Mouse (Mus musculus) intestine, embryonic 15.5 days (tissue): ENCODE results near the gene Hspb1. TPM values are rescaled to one million over a fixed set of nuclear protein-coding genes. Genes with fewer than 3 reads are reported as not detected.

ENCODE experiments used
- ATAC-seq: fragments of 200-750 bp; cut with Nextera tagmentation; 2 replicates; pipeline ENCODE4 v1.8.0; 2017; ENCODE audit warnings: moderate TSS enrichment, moderate library complexity
- H3K27ac ChIP-seq: fragments of 300-500 bp; sonication (generic); 2 replicates; pipeline ENCODE4 v1.5.1; 2015; ENCODE audit warnings: mild to moderate bottlenecking, inconsistent platforms
- H3K27me3 ChIP-seq: fragments of 300-500 bp; sonication (generic); replicated peaks from 2 replicates; pipeline ENCODE4 v1.6.1; 2015; ENCODE audit warnings: inconsistent platforms
- H3K36me3 ChIP-seq: fragments of 300-500 bp; sonication (generic); 2 replicates; pipeline ENCODE4 v1.6.1; 2015; ENCODE audit warnings: inconsistent platforms
- H3K4me1 ChIP-seq: fragments of 300-500 bp; sonication (generic); replicated peaks from 2 replicates; pipeline ENCODE4 v1.6.1; 2015; ENCODE audit warnings: inconsistent platforms
- H3K4me2 ChIP-seq: fragments of 300-500 bp; sonication (generic); replicated peaks from 2 replicates; pipeline ENCODE4 v1.6.1; 2015; ENCODE audit warnings: mild to moderate bottlenecking, inconsistent platforms
- H3K4me3 ChIP-seq: fragments of 300-500 bp; sonication (generic); replicated peaks from 2 replicates; pipeline ENCODE4 v1.5.1; 2015; ENCODE audit warnings: inconsistent platforms
- H3K9ac ChIP-seq: fragments of 300-500 bp; sonication (generic); 2 replicates; pipeline ENCODE4 v1.6.1; 2015; ENCODE audit warnings: inconsistent platforms
- H3K9me3 ChIP-seq: fragments of 300-500 bp; sonication (generic); 2 replicates; pipeline ENCODE4 v1.6.1; 2016; ENCODE audit warnings: inconsistent platforms
- WGBS: fragments of 180-500 bp; shearing (Covaris S2); methylation state at CpG from one replicate; pipeline ENCODE4 v1.1.7; 2015; 5-methylcytosine and 5-hydroxymethylcytosine counted together
- polyA plus RNA-seq: library from polyadenylated mRNA; unstranded; fragments of >200 nt; fragmentation: Nextera tagmentation; extraction: Ambion mirVana; gene quantifications from 2 replicates; pipeline ENCODE4 v1.2.1, GENCODE M21; 2015

Hspb1 gene
- polyA plus RNA-seq, 1 experiment from 2014 or later: 116 TPM

DNA sequence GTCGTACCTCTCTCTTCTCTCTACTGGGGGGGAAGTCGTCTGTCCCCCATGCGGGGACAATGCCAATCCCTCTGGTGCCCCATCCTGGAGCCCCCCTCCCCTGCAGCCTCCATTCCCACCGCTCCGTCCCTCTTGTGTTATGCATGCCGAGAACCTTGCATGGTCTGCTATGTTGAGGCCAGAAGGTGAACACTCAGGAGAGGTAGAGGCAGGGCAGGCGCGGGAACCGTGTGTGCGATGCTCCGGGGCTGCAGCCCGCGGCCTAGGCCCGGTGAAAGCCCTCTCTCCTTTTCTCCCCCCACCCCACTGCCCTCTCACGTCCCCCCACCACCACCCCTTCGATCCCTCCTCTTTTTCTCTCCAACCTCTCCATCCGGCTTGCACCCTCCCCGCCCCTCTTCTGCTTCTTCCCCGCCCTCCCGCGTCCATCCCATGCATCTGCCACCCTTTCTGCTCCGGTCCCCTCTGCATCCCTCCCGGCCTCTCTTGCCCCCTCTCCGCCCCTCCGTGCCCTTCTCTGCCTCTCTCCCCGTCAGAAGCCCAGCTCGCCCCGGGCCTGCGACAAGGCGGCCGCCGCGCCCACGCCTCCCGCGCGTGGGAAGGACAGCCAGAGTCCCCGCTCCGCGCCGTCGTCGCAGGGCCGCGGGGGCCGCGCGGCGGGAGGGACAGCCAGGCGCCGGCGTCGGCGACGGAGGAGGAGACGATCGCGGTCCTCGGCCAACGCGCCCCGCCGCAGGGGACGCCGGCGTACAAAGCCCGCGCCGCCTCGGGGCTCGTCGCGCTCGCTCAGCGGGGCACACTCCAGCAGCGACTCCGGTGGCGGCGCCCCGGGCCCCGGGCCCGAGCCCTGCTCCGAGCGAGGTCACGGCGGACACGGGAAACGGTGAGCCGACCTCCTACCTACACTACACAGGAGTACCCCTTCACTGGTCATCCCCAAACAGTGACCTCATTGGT lies 19.8 kb upstream of the Hspb1 start:
- ATAC-seq: peak; percentile 61; the same call in 1 of the 2 replicates
- peaks cover 59% of the 10 kb centered on the region for H3K27me3 ChIP-seq
- peak overlapping the region; percentile 47 for H3K9ac ChIP-seq

DNA sequence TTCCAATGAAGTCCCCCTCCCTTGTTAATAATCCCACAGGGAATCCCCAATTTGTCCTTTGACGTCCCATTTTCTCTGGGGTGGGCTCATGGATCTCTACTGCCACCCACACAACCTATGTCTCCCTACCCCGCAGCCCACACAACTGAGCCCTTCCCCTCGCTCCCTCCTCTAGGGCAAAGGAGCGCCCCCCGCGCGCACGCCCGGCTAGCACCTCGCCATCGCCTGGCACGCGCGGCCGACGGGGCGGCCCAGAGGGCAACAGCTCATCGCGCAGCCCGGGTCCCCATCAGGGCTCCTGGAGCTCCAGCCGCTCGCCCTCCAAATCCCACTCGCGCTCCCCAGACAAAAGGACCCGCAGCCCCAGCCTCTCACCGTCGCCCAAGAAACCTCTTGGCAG lies 19.1 kb upstream of the Hspb1 start:
- H3K9ac ChIP-seq: no peak overlapping the region
- no peak overlapping the region for H3K27ac ChIP-seq
- no peaks in the 10 kb centered on the region for H3K36me3 ChIP-seq
- no peak for ATAC-seq
- H3K27me3 ChIP-seq: peaks cover 64% of the 10 kb centered on the region
- H3K4me2 ChIP-seq: peak overlapping the region; percentile 92
- H3K9me3 ChIP-seq: no peaks in the 10 kb centered on the region
- peak overlapping the region; percentile 46 for H3K4me3 ChIP-seq
- 2% methylated on average over 26 of the region's 27 CpGs for WGBS
- H3K4me1 ChIP-seq: peaks cover 21% of the 10 kb centered on the region

More for the DNA sequence above, 19.8 kb upstream of the Hspb1 start:
- H3K9me3 ChIP-seq: no peaks in the 10 kb centered on the region
- no peak overlapping the region for H3K27ac ChIP-seq
- peak overlapping the region; percentile 92 for H3K4me2 ChIP-seq
- H3K36me3 ChIP-seq: no peaks in the 10 kb centered on the region
- under 1% methylated on average over 82 of the region's 89 CpGs for WGBS
- H3K4me1 ChIP-seq: peaks cover 16% of the 10 kb centered on the region
- H3K4me3 ChIP-seq: peak overlapping the region; percentile 46

DNA sequence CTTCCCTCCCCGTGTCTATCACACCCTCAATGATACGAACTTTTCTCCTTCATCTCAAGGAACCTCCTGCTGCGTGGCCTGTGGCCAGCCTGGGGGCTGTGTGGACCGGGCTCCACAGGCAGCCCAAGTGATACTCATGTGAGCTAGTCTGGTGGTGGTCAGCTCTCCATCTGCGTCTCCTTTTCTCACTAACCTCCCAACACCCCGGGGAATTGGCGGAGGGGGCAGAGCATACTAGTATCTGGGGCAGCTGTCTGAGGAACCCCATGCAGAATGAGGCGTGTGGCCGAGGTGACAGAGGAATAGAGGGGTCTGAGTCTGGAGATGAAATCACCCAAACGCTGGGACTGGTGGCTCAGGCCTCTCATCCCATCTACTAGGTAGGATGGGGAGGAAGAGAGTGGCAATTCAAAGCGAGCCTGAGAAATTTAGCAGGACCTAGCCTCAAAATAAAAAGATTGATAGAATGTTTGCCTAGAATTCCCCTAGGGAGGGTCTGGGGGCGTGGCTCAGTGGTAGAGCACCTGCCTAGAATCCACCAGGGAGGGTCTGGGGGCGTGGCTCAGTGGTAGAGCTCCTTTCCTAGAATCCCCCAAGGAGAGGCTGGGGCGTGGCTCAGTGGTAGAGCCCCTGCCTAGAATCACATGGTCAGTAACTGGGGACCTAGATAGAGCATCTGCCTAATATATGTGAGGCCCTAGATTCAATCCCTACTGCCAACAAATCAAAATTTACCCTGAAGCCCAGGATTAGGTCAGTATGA lies 17.9 kb upstream of the Hspb1 start:
- Histone ChIP-seq H3K4me2 (no peak overlapping the region), H3K4me3 (no peak overlapping the region), H3K36me3 (no peaks in the 10 kb centered on the region), H3K27ac (no peak overlapping the region), H3K9me3 (no peaks in the 10 kb centered on the region), H3K9ac (no peak overlapping the region), H3K4me1 (peaks cover 21% of the 10 kb centered on the region), H3K27me3 (peaks cover 60% of the 10 kb centered on the region)
- 62% methylated on average over 14 of the region's 14 CpGs for WGBS
- ATAC-seq: no peak

DNA sequence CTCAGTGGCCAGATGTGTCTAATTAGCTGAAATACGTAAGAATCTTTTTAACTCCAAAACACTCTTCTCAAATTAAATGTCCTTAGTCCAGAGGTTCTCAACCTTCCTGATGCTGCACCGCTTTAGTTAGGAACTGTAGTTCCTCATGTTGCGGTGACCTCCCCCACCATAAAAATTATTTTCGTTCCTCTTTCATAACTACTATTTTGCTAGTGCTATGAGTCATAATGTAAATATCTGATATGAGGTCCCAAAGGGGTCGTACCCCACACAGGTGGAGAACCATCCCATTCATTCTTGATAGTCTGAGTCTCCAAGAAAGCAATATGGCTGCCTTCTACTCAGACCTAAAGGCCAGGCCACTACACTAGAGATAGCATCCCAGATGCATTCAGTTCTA lies 17.2 kb upstream of the Hspb1 start:
- WGBS: 78% methylated on average over 5 of the region's 5 CpGs
- Histone ChIP-seq H3K4me2 (no peak overlapping the region), H3K4me1 (peaks cover 21% of the 10 kb centered on the region), H3K9ac (no peak overlapping the region), H3K27ac (no peak overlapping the region), H3K27me3 (peaks cover 53% of the 10 kb centered on the region), H3K9me3 (no peaks in the 10 kb centered on the region), H3K4me3 (no peak overlapping the region), H3K36me3 (no peaks in the 10 kb centered on the region)
- ATAC-seq: no peak

DNA sequence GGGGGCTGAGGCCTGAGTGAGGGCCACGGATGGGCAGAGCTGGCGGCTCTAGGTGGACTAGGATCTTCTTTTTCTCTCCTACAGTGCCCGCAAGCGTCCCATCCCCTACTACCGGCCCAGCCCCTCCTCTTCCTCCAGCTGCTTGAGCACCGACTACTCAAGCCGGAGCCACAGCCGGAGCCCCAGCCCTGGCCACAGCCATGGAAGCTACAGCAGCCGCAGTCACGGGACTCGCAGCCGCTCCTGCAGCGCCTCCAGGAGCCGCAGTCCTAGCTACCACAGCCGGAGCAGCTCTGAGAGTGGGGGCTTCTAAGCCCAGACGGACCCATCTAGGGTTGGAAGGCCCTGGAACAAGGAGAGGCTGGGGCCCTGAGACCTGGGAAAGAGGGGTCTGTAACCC lies 14.7 kb upstream of the Hspb1 start:
- 19% methylated on average over 14 of the region's 16 CpGs for WGBS
- H3K4me1 ChIP-seq: peaks cover 23% of the 10 kb centered on the region
- no peak overlapping the region for H3K27ac ChIP-seq
- H3K36me3 ChIP-seq: no peaks in the 10 kb centered on the region
- peaks cover 39% of the 10 kb centered on the region for H3K27me3 ChIP-seq
- no peak overlapping the region for H3K4me3 ChIP-seq
- no peaks in the 10 kb centered on the region for H3K9me3 ChIP-seq
- 0 out of 2 replicates have a peak overlapping the region, but pooled peaks have one; percentile 2 for H3K9ac ChIP-seq
- ATAC-seq: 0 out of 2 replicates have a peak, but pooled peaks have one; percentile 24
- H3K4me2 ChIP-seq: peak overlapping the region; percentile 39

DNA sequence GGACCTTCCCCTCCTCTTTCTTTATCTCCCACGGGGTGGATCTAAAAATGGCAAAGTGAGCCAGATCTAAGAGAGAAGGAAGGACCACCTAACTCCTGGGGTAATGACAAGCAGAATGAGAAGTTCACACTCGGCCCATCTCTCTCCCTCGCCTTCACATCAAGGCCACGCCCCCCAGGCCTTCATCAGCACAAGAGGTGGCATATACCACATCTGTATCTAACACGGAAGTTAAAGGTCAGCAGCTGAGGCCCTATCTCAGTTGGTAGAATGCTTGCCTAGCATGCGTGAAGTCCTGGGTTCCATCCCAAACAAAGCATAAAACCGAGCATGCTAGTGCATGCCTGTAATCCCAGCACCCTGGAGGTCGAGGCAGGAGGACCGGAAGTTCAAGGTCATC lies 14.0 kb upstream of the Hspb1 start:
- 53% methylated on average over 9 of the region's 9 CpGs for WGBS
- no peak overlapping the region for H3K4me2 ChIP-seq
- no peaks in the 10 kb centered on the region for H3K9me3 ChIP-seq
- no peak for ATAC-seq
- H3K36me3 ChIP-seq: no peaks in the 10 kb centered on the region
- H3K4me3 ChIP-seq: no peak overlapping the region
- peaks cover 16% of the 10 kb centered on the region for H3K4me1 ChIP-seq
- peaks cover 31% of the 10 kb centered on the region for H3K27me3 ChIP-seq
- no peak overlapping the region for H3K9ac ChIP-seq
- no peak overlapping the region for H3K27ac ChIP-seq

DNA sequence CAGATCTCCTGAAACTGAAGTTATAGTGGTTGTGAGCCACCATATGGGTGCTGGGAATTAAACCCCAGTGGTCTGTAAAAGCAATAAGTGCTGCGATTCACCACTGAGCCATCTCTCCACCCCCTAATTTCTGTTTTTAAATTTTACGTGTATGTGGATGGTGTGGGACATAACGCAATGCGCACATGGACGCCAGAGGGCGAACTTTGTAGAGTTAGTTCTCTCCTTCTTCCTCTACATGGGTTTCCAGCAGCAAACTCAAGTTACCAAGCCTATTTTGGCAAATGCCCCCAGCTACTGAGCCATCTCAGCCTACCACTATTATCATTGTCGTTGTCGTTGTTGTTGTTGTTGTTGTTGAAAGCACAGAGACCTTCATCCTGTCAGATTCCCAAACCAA lies 10.5 kb upstream of the Hspb1 start:
- peak overlapping the region; percentile 63 for H3K4me2 ChIP-seq
- no peaks in the 10 kb centered on the region for H3K36me3 ChIP-seq
- no peak overlapping the region for H3K9ac ChIP-seq
- H3K27me3 ChIP-seq: peaks cover 6% of the 10 kb centered on the region; the same call in 1 of the 2 replicates
- H3K4me1 ChIP-seq: peaks cover 23% of the 10 kb centered on the region
- no peaks in the 10 kb centered on the region for H3K9me3 ChIP-seq
- ATAC-seq: no peak
- H3K27ac ChIP-seq: no peak overlapping the region
- WGBS: 12% methylated on average over 8 of the region's 8 CpGs
- no peak overlapping the region for H3K4me3 ChIP-seq

DNA sequence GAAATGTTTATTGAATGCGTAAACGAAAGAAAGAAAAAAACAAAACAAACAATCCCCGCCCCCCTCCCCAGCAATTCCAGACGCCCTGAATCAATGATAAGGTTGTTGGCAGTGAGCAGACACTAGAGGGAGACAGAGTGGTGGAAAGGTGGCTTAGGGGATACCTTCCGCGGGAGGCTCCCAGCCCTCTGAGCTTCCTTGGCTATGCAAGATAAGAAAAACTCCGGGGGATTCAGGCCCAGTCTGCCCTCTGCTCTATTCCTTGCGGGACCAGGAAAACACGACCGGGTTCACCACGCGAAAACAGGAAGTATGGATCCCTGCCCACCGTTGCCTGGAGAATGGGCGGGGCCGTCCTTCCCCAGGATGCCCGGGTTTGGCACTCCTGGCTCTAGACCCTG lies 9.9 kb upstream of the Hspb1 start:
- peaks cover 5% of the 10 kb centered on the region; the same call in 1 of the 2 replicates for H3K27me3 ChIP-seq
- no peak overlapping the region for H3K27ac ChIP-seq
- H3K4me3 ChIP-seq: peak overlapping the region; percentile 37
- H3K4me2 ChIP-seq: peak overlapping the region; percentile 63
- WGBS: 2% methylated on average over 16 of the region's 16 CpGs
- ATAC-seq: peak; percentile 52; the same call in 1 of the 2 replicates
- peak overlapping the region; percentile 49 for H3K9ac ChIP-seq
- H3K4me1 ChIP-seq: peaks cover 22% of the 10 kb centered on the region
- H3K9me3 ChIP-seq: no peaks in the 10 kb centered on the region
- H3K36me3 ChIP-seq: no peaks in the 10 kb centered on the region

DNA sequence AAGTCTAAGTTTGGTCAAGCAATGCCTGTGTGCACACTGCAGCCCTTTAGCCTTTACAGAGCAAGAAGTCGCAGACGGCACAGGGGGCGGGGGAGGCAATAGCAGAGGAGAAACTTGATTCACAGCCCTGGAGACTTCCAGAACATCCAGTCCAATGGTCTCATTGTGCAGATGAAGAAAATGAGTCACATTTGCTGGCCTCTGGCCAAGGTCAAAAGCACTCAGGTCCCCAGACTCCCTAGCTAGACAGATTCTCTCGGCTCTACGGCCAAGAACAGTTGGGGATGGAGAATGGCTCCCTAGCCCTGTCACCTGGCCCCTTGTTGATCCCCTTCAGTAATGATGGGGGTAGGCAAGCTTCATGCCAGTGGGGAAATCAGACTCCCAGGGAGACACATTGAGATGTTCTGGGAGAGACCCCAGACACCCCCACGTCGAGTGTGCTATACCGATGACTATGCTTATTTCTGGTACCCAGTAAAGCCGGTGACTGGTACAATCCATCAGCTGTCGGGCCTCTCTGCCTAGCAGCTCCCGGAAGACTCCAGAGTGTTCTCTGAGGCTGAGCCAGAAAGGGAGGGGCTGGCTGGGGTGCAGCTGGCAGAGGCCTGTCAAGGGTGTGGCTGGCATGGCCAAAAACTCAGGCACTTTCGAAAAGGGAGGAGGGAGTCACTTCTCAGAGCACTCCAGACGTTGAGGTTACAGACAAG lies 8.1 kb upstream of the Hspb1 start:
- peaks cover 16% of the 10 kb centered on the region for H3K4me1 ChIP-seq
- no peak overlapping the region for H3K27ac ChIP-seq
- no peaks in the 10 kb centered on the region for H3K9me3 ChIP-seq
- no peak overlapping the region for H3K9ac ChIP-seq
- WGBS: 31% methylated on average over 13 of the region's 13 CpGs
- ATAC-seq: peak; percentile 33; the same call in 1 of the 2 replicates
- H3K4me2 ChIP-seq: no peak overlapping the region
- H3K4me3 ChIP-seq: no peak overlapping the region
- no peaks in the 10 kb centered on the region for H3K36me3 ChIP-seq
- H3K27me3 ChIP-seq: no peaks in the 10 kb centered on the region; the same call in 1 of the 2 replicates

DNA sequence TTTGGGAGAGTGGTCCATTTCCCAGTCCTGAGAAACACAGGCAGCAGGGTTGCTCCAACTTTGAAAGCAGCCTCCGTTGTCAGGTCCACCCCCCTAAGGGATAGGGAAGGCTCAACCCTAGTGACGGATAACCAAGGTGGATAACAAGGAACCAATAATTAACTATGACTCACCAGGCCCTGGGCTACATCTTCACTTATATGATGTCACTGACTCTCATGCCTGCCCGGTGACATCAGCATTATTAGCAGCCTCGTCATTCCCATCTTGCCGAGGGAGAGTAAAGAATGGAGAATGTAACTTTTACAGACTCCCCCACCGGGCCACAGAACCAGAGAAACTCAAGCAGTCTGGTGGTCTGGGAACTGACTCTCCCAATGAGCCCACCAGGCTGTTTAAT lies 3.1 kb upstream of the Hspb1 start:
- peaks cover 6% of the 10 kb centered on the region for H3K27me3 ChIP-seq
- no peaks in the 10 kb centered on the region for H3K9me3 ChIP-seq
- no peak overlapping the region for H3K4me3 ChIP-seq
- ATAC-seq: no peak
- H3K4me2 ChIP-seq: no peak overlapping the region
- H3K27ac ChIP-seq: no peak overlapping the region
- H3K9ac ChIP-seq: no peak overlapping the region
- H3K4me1 ChIP-seq: peaks cover 12% of the 10 kb centered on the region
- 68% methylated on average over 6 of the region's 6 CpGs for WGBS
- no peaks in the 10 kb centered on the region for H3K36me3 ChIP-seq

DNA sequence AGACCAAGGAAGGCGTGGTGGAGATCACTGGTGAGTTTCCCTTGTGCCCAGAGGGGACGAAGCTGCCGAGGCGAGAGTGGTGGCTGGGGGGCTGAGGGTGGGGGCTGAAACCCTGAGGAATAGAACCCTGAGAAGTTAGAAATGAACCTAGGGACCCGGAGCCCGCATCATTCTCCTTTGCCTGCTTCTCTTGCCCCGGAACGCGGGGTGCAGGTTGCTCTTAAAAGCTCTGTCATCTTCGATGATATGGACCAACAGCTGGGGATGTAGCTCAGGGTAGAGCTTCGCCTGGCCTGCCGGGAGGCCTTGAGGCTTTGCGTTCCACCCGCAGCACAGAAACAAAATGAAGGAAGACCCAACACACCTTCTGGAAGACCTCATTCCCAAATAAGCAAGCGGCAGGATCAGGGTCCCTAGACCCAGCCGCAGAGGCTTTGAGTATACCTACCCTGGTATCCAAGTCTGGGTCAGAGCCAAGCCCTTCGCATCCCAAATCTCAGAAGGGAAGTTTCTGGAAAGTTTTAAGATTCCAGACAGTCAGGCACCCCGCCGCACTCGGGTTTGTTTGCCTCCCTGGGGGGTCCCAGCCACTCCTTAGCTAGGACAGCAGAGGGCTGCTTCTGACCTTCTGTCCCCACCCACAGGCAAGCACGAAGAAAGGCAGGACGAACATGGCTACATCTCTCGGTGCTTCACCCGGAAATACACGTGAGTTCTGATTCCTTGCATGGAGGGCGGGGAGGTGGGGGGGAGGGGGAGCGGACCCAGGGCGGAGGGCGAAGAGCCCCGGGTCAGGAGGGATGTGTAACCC lies 891 bp downstream of the Hspb1 start:
- H3K9ac ChIP-seq: peak overlapping the region; percentile 37
- ATAC-seq: peak; percentile 26; the same call in 1 of the 2 replicates
- peak overlapping the region; percentile 56 for H3K4me2 ChIP-seq
- H3K27me3 ChIP-seq: peaks cover 6% of the 10 kb centered on the region
- no peaks in the 10 kb centered on the region for H3K36me3 ChIP-seq
- no peaks in the 10 kb centered on the region for H3K9me3 ChIP-seq
- H3K27ac ChIP-seq: 0 out of 2 replicates have a peak overlapping the region, but pooled peaks have one; percentile 15
- H3K4me1 ChIP-seq: peaks cover 8% of the 10 kb centered on the region
- 2% methylated on average over 30 of the region's 30 CpGs for WGBS
- peak overlapping the region; percentile 36 for H3K4me3 ChIP-seq
